Mouse (Mus musculus): ENCODE measurements around the gene Fig4. TPM values are rescaled to one million over a fixed set of nuclear protein-coding genes. Genes with fewer than 3 reads are reported as not detected.

Fig4 gene
- polyA plus RNA-seq, 1 experiment from 2014 or later = 15.5 TPM

DNA sequence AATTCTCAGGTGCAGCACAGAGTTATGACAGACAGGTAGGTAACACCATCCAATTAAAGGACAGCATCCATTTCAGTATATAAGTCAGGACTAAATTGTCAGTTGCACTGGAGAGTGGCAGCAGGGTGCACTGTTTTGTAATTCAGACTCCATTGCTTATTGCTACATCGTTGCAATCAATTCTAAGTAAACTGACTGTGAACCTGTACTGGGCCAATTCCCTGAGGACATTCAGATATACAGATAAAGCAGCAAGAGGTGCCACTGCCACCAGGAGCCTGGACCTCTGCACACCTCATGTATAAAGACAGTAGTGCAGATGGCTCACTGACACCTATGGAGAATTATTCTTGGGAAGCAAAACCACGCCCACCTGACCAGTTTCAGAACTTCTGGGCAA lies 12.0 kb downstream of the Fig4 start:
- Histone ChIP-seq H3K9ac (no peak overlapping the region), H3K27me3 (no peaks in the 10 kb centered on the region), H3K27ac (replicated peaks) (no peak overlapping the region), H3K9me3 (replicated peaks) (no peaks in the 10 kb centered on the region), H3K36me3 (no peaks in the 10 kb centered on the region), H3K4me3 (replicated peaks) (no peak overlapping the region), H3K4me2 (replicated peaks) (no peak overlapping the region), H3K4me1 (peaks cover 14% of the 10 kb centered on the region)
- 74% methylated on average over 2 of the region's 2 CpGs for WGBS
- ATAC-seq (ENCODE audit: insufficient number of reproducible peaks, low FRiP score, low TSS enrichment, low read depth) = no peak

- Histone ChIP-seq H3K9ac (no peak overlapping the region), H3K4me3 (replicated peaks) (no peak overlapping the region), H3K4me2 (replicated peaks) (no peak overlapping the region), H3K27me3 (no peaks in the 10 kb centered on the region), H3K9me3 (replicated peaks) (no peaks in the 10 kb centered on the region), H3K27ac (replicated peaks) (no peak overlapping the region), H3K36me3 (no peaks in the 10 kb centered on the region), H3K4me1 (peaks cover 14% of the 10 kb centered on the region)
- 34% methylated on average over 16 of the region's 16 CpGs for WGBS
- ATAC-seq (ENCODE audit: insufficient number of reproducible peaks, low FRiP score, low TSS enrichment, low read depth) = no peak; the same call in 1 of the 2 replicates
Observed at GRCm38 (mm10) chr10:41288771-41289415, 14.2 kb downstream of the Fig4 start.

GRCm38 (mm10) chr10:41288074-41288473 lies 15.0 kb downstream of the Fig4 start:
- Histone ChIP-seq H3K36me3 (no peaks in the 10 kb centered on the region), H3K4me2 (replicated peaks) (no peak overlapping the region), H3K9ac (no peak overlapping the region), H3K9me3 (replicated peaks) (no peaks in the 10 kb centered on the region), H3K27me3 (no peaks in the 10 kb centered on the region), H3K27ac (replicated peaks) (no peak overlapping the region), H3K4me1 (peaks cover 8% of the 10 kb centered on the region), H3K4me3 (replicated peaks) (no peak overlapping the region)
- 60% methylated on average over 1 of the region's 1 CpGs for WGBS
- ATAC-seq (ENCODE audit: insufficient number of reproducible peaks, low FRiP score, low TSS enrichment, low read depth) = no peak

DNA sequence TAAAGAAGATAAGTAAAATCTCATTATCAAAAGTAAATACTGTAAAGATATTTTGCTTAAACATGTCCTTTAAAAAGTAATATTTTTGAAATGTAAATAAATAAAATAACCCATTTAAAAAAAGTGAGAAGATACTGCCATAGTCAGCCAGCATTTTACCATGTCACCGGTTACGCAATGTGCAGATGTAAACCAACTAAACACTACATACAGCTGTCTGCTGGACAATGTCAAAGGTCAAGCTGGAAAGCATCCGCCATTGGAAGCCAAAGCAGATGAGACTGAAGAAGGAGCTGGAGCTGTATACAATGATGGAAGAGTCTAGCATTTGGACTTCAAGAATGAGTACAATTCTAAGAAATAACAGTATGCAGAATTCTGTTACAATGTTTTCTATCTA lies 15.4 kb downstream of the Fig4 start:
- no peak for ATAC-seq (ENCODE audit: insufficient number of reproducible peaks, low FRiP score, low TSS enrichment, low read depth)
- H3K4me3 ChIP-seq (replicated peaks) = no peak overlapping the region
- no peak overlapping the region for H3K4me2 ChIP-seq (replicated peaks)
- H3K27ac ChIP-seq (replicated peaks) = no peak overlapping the region
- H3K27me3 ChIP-seq = no peaks in the 10 kb centered on the region
- peaks cover 3% of the 10 kb centered on the region; the same call in 1 of the 2 replicates for H3K4me1 ChIP-seq
- whole genome bisulfite sequencing = 85% methylated on average over 3 of the region's 3 CpGs
- H3K36me3 ChIP-seq = no peaks in the 10 kb centered on the region
- no peaks in the 10 kb centered on the region for H3K9me3 ChIP-seq (replicated peaks)
- no peak overlapping the region for H3K9ac ChIP-seq

- no peak overlapping the region for H3K4me2 ChIP-seq (replicated peaks)
- WGBS = 84% methylated on average over 2 of the region's 2 CpGs
- no peak overlapping the region for H3K27ac ChIP-seq (replicated peaks)
- no peaks in the 10 kb centered on the region for H3K9me3 ChIP-seq (replicated peaks)
- no peaks in the 10 kb centered on the region for H3K4me1 ChIP-seq
- no peak overlapping the region for H3K4me3 ChIP-seq (replicated peaks)
- H3K36me3 ChIP-seq = no peaks in the 10 kb centered on the region
- H3K9ac ChIP-seq = no peak overlapping the region
- ATAC-seq (ENCODE audit: insufficient number of reproducible peaks, low FRiP score, low TSS enrichment, low read depth) = no peak
- no peaks in the 10 kb centered on the region for H3K27me3 ChIP-seq
Observed at GRCm38 (mm10) chr10:41282086-41282485, 21.0 kb downstream of the Fig4 start.

DNA sequence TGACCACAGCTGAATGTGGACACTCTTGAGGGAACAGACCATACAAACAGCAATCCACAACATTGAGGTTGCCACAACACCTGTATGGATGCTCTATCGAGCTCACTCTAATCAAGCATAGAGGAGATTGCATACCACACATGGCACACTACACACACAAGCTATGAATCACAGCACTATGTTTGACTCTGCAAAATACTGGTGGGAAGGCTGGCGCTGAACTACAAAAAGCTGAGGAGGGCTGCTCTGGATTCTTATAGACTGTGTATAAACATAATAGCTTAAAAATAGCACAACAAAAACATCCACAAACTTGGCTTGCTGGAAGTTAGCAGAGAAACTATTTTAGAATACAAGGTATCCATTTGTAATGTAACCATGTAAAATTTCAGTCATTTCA lies 22.3 kb downstream of the Fig4 start:
- Histone ChIP-seq H3K9me3 (replicated peaks) (no peaks in the 10 kb centered on the region), H3K36me3 (0 out of 2 replicates have a peak, but pooled peaks cover 4% of the 10 kb centered on the region), H3K9ac (no peak overlapping the region), H3K27ac (replicated peaks) (no peak overlapping the region), H3K4me2 (replicated peaks) (no peak overlapping the region), H3K4me1 (no peaks in the 10 kb centered on the region), H3K27me3 (no peaks in the 10 kb centered on the region), H3K4me3 (replicated peaks) (no peak overlapping the region)
- WGBS = 78% methylated on average over 2 of the region's 2 CpGs
- ATAC-seq (ENCODE audit: insufficient number of reproducible peaks, low FRiP score, low TSS enrichment, low read depth) = no peak

- 63% methylated on average over 6 of the region's 6 CpGs for WGBS
Observed at GRCm38 (mm10) chr10:41280177-41280576, 22.9 kb downstream of the Fig4 start.

GRCm38 (mm10) chr10:41278808-41279207 lies 24.3 kb downstream of the Fig4 start:
- no peak for ATAC-seq (ENCODE audit: insufficient number of reproducible peaks, low FRiP score, low TSS enrichment, low read depth)
- no peaks in the 10 kb centered on the region for H3K27me3 ChIP-seq
- WGBS = 77% methylated on average over 1 of the region's 1 CpGs
- H3K27ac ChIP-seq (replicated peaks) = no peak overlapping the region
- 0 out of 2 replicates have a peak, but pooled peaks cover 4% of the 10 kb centered on the region for H3K36me3 ChIP-seq
- no peak overlapping the region for H3K9ac ChIP-seq
- no peaks in the 10 kb centered on the region for H3K4me1 ChIP-seq
- no peak overlapping the region for H3K4me3 ChIP-seq (replicated peaks)
- no peaks in the 10 kb centered on the region for H3K9me3 ChIP-seq (replicated peaks)
- no peak overlapping the region for H3K4me2 ChIP-seq (replicated peaks)

More at GRCm38 (mm10) chr10:41280177-41280576, 22.9 kb downstream of the Fig4 start:
- no peak overlapping the region for H3K4me2 ChIP-seq (replicated peaks)
- 0 out of 2 replicates have a peak, but pooled peaks cover 4% of the 10 kb centered on the region for H3K36me3 ChIP-seq
- H3K4me1 ChIP-seq = no peaks in the 10 kb centered on the region
- no peak overlapping the region for H3K9ac ChIP-seq
- no peaks in the 10 kb centered on the region for H3K27me3 ChIP-seq
- no peak for ATAC-seq (ENCODE audit: insufficient number of reproducible peaks, low FRiP score, low TSS enrichment, low read depth)
- H3K4me3 ChIP-seq (replicated peaks) = no peak overlapping the region
- no peak overlapping the region for H3K27ac ChIP-seq (replicated peaks)
- no peaks in the 10 kb centered on the region for H3K9me3 ChIP-seq (replicated peaks)

- no peak for ATAC-seq (ENCODE audit: insufficient number of reproducible peaks, low FRiP score, low TSS enrichment, low read depth)
- 0 out of 2 replicates have a peak, but pooled peaks cover 4% of the 10 kb centered on the region for H3K36me3 ChIP-seq
- no peaks in the 10 kb centered on the region for H3K27me3 ChIP-seq
- 84% methylated on average over 1 of the region's 1 CpGs for WGBS
- no peaks in the 10 kb centered on the region for H3K9me3 ChIP-seq (replicated peaks)
- H3K9ac ChIP-seq = no peak overlapping the region
- H3K4me2 ChIP-seq (replicated peaks) = no peak overlapping the region
- no peak overlapping the region for H3K4me3 ChIP-seq (replicated peaks)
- no peak overlapping the region for H3K27ac ChIP-seq (replicated peaks)
- H3K4me1 ChIP-seq = no peaks in the 10 kb centered on the region
Observed at GRCm38 (mm10) chr10:41274871-41275270, 28.2 kb downstream of the Fig4 start.

GRCm38 (mm10) chr10:41271860-41272259 lies 31.2 kb downstream of the Fig4 start:
- H3K4me1 ChIP-seq = no peaks in the 10 kb centered on the region
- no peak for ATAC-seq (ENCODE audit: insufficient number of reproducible peaks, low FRiP score, low TSS enrichment, low read depth)
- no peaks in the 10 kb centered on the region for H3K9me3 ChIP-seq (replicated peaks)
- no peak overlapping the region for H3K27ac ChIP-seq (replicated peaks)
- no peak overlapping the region for H3K9ac ChIP-seq
- no peaks in the 10 kb centered on the region for H3K27me3 ChIP-seq
- no peak overlapping the region for H3K4me3 ChIP-seq (replicated peaks)
- 49% methylated on average over 7 of the region's 7 CpGs for WGBS
- no peak overlapping the region for H3K4me2 ChIP-seq (replicated peaks)
- H3K36me3 ChIP-seq = 0 out of 2 replicates have a peak, but pooled peaks cover 4% of the 10 kb centered on the region

DNA sequence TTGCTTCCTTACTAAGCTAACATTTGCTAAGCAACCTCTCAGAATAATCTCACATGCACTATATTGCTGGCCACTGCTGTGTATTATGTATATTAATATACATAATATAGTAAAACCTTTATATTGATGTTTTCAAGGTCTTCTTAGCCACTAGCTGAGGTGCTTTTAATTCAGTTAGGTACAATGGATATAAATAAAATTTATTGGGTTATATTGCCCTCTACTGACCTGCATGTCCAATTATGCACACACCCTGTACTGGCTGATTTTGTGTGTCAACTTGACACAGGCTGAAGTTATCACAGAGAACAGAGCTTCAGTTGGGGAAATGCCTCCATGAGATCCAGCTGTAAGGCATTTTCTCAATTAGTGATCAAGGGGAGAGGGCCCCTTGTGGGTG lies 41.2 kb downstream of the Fig4 start:
- Histone ChIP-seq H3K27ac (replicated peaks) (no peak overlapping the region), H3K27me3 (no peaks in the 10 kb centered on the region)
- no peak for ATAC-seq (ENCODE audit: insufficient number of reproducible peaks, low FRiP score, low TSS enrichment, low read depth)

GRCm38 (mm10) chr10:41261218-41261617 lies 41.8 kb downstream of the Fig4 start:
- no peak for ATAC-seq (ENCODE audit: insufficient number of reproducible peaks, low FRiP score, low TSS enrichment, low read depth)
- Histone ChIP-seq H3K9me3 (replicated peaks) (no peaks in the 10 kb centered on the region), H3K4me1 (no peaks in the 10 kb centered on the region), H3K36me3 (no peaks in the 10 kb centered on the region; the same call in 1 of the 2 replicates), H3K4me2 (replicated peaks) (no peak overlapping the region), H3K27ac (replicated peaks) (no peak overlapping the region), H3K27me3 (no peaks in the 10 kb centered on the region), H3K4me3 (replicated peaks) (no peak overlapping the region), H3K9ac (no peak overlapping the region)
- 34% methylated on average over 1 of the region's 1 CpGs for WGBS

More for the DNA sequence above, 41.2 kb downstream of the Fig4 start:
- H3K9me3 ChIP-seq (replicated peaks) = no peaks in the 10 kb centered on the region
- no peak overlapping the region for H3K4me3 ChIP-seq (replicated peaks)
- H3K4me2 ChIP-seq (replicated peaks) = no peak overlapping the region
- no peaks in the 10 kb centered on the region for H3K4me1 ChIP-seq
- no peak overlapping the region for H3K9ac ChIP-seq
- H3K36me3 ChIP-seq = no peaks in the 10 kb centered on the region; the same call in 1 of the 2 replicates
